Mouse (Mus musculus): ENCODE measurements around the gene Dscam. TPM values are rescaled to one million over a fixed set of nuclear protein-coding genes. Genes with fewer than 3 reads are reported as not detected.

Dscam gene
- polyA plus RNA-seq, 1 experiment from 2014 or later = 0.08 TPM

GRCm38 (mm10) chr16:97168614-97169013, 1.9 kb downstream of the Dscam start:
- H3K4me3 ChIP-seq = no peak overlapping the region
- WGBS = 26% methylated on average over 3 of the region's 3 CpGs
- peaks cover 20% of the 10 kb centered on the region for H3K4me1 ChIP-seq
- H3K27me3 ChIP-seq = peaks cover 80% of the 10 kb centered on the region
- no peak overlapping the region for H3K4me2 ChIP-seq
- H3K36me3 ChIP-seq = no peaks in the 10 kb centered on the region
- no peak overlapping the region for H3K9ac ChIP-seq
- no peak for ATAC-seq (ENCODE audit: insufficient number of reproducible peaks, low FRiP score, low TSS enrichment, low read depth)
- H3K9me3 ChIP-seq = no peaks in the 10 kb centered on the region
- H3K27ac ChIP-seq = no peak overlapping the region

GRCm38 (mm10) chr16:97168030-97168429, 2.5 kb downstream of the Dscam start:
- no peak overlapping the region for H3K27ac ChIP-seq
- H3K4me1 ChIP-seq = peaks cover 20% of the 10 kb centered on the region
- no peak for ATAC-seq (ENCODE audit: insufficient number of reproducible peaks, low FRiP score, low TSS enrichment, low read depth)
- H3K36me3 ChIP-seq = no peaks in the 10 kb centered on the region
- no peak overlapping the region for H3K4me2 ChIP-seq
- no peaks in the 10 kb centered on the region for H3K9me3 ChIP-seq
- peaks cover 75% of the 10 kb centered on the region for H3K27me3 ChIP-seq
- H3K9ac ChIP-seq = no peak overlapping the region
- no peak overlapping the region for H3K4me3 ChIP-seq
- WGBS = 87% methylated on average over 1 of the region's 1 CpGs

GRCm38 (mm10) chr16:97166166-97166565, 4.4 kb downstream of the Dscam start:
- H3K36me3 ChIP-seq = no peaks in the 10 kb centered on the region
- H3K9ac ChIP-seq = no peak overlapping the region
- peaks cover 20% of the 10 kb centered on the region for H3K4me1 ChIP-seq
- no peaks in the 10 kb centered on the region for H3K9me3 ChIP-seq
- H3K4me2 ChIP-seq = peak overlapping the region; percentile 50; the same call in 1 of the 2 replicates
- H3K4me3 ChIP-seq = no peak overlapping the region
- ATAC-seq (ENCODE audit: insufficient number of reproducible peaks, low FRiP score, low TSS enrichment, low read depth) = no peak
- WGBS = 32% methylated on average over 2 of the region's 2 CpGs
- H3K27ac ChIP-seq = no peak overlapping the region
- peaks cover 60% of the 10 kb centered on the region for H3K27me3 ChIP-seq

GRCm38 (mm10) chr16:97165444-97166121, 5.0 kb downstream of the Dscam start:
- no peak for ATAC-seq (ENCODE audit: insufficient number of reproducible peaks, low FRiP score, low TSS enrichment, low read depth)
- H3K27me3 ChIP-seq = peaks cover 54% of the 10 kb centered on the region
- H3K9ac ChIP-seq = no peak overlapping the region
- no peak overlapping the region for H3K27ac ChIP-seq
- WGBS = 2% methylated on average over 21 of the region's 21 CpGs
- peak overlapping the region; percentile 50 for H3K4me2 ChIP-seq
- peaks cover 17% of the 10 kb centered on the region for H3K4me1 ChIP-seq
- H3K9me3 ChIP-seq = no peaks in the 10 kb centered on the region
- H3K36me3 ChIP-seq = no peaks in the 10 kb centered on the region
- H3K4me3 ChIP-seq = peak overlapping the region; percentile 27

- H3K9ac ChIP-seq = no peak overlapping the region
- H3K9me3 ChIP-seq = no peaks in the 10 kb centered on the region
- H3K4me1 ChIP-seq = no peaks in the 10 kb centered on the region
- no peak overlapping the region for H3K4me3 ChIP-seq
- no peak overlapping the region for H3K4me2 ChIP-seq
- whole genome bisulfite sequencing = 67% methylated on average over 4 of the region's 4 CpGs
- no peak for ATAC-seq (ENCODE audit: insufficient number of reproducible peaks, low FRiP score, low TSS enrichment, low read depth)
- H3K36me3 ChIP-seq = no peaks in the 10 kb centered on the region
- H3K27me3 ChIP-seq = 0 out of 2 replicates have a peak, but pooled peaks cover 3% of the 10 kb centered on the region
- H3K27ac ChIP-seq = no peak overlapping the region
Observed at GRCm38 (mm10) chr16:97158279-97158678, 12.3 kb downstream of the Dscam start.

GRCm38 (mm10) chr16:97144544-97145194, 25.9 kb downstream of the Dscam start:
- Histone ChIP-seq H3K9me3 (no peaks in the 10 kb centered on the region), H3K9ac (no peak overlapping the region), H3K4me1 (no peaks in the 10 kb centered on the region), H3K4me3 (no peak overlapping the region), H3K36me3 (no peaks in the 10 kb centered on the region), H3K27me3 (no peaks in the 10 kb centered on the region), H3K27ac (no peak overlapping the region), H3K4me2 (no peak overlapping the region)
- WGBS = 67% methylated on average over 12 of the region's 12 CpGs
- no peak for ATAC-seq (ENCODE audit: insufficient number of reproducible peaks, low FRiP score, low TSS enrichment, low read depth)

GRCm38 (mm10) chr16:97141943-97142342, 28.6 kb downstream of the Dscam start:
- no peak for ATAC-seq (ENCODE audit: insufficient number of reproducible peaks, low FRiP score, low TSS enrichment, low read depth)
- Histone ChIP-seq H3K36me3 (no peaks in the 10 kb centered on the region), H3K9me3 (no peaks in the 10 kb centered on the region), H3K27ac (no peak overlapping the region), H3K4me2 (no peak overlapping the region), H3K4me1 (no peaks in the 10 kb centered on the region), H3K4me3 (no peak overlapping the region), H3K27me3 (no peaks in the 10 kb centered on the region), H3K9ac (no peak overlapping the region)
- WGBS = 95% methylated on average over 1 of the region's 1 CpGs

- no peak overlapping the region for H3K27ac ChIP-seq
- H3K4me1 ChIP-seq = no peaks in the 10 kb centered on the region
- no peak overlapping the region for H3K4me2 ChIP-seq
- no peaks in the 10 kb centered on the region for H3K9me3 ChIP-seq
- no peak for ATAC-seq (ENCODE audit: insufficient number of reproducible peaks, low FRiP score, low TSS enrichment, low read depth)
- H3K27me3 ChIP-seq = no peaks in the 10 kb centered on the region
- 79% methylated on average over 10 of the region's 10 CpGs for WGBS
- H3K4me3 ChIP-seq = no peak overlapping the region
- no peak overlapping the region for H3K9ac ChIP-seq
- no peaks in the 10 kb centered on the region for H3K36me3 ChIP-seq
Observed at GRCm38 (mm10) chr16:97135003-97135827, 35.3 kb downstream of the Dscam start.

- no peak overlapping the region for H3K4me3 ChIP-seq
- no peak overlapping the region for H3K4me2 ChIP-seq
- WGBS = 69% methylated on average over 2 of the region's 2 CpGs
- H3K9me3 ChIP-seq = no peaks in the 10 kb centered on the region
- no peaks in the 10 kb centered on the region for H3K36me3 ChIP-seq
- no peak overlapping the region for H3K9ac ChIP-seq
- H3K27ac ChIP-seq = no peak overlapping the region
- H3K4me1 ChIP-seq = no peaks in the 10 kb centered on the region
- ATAC-seq (ENCODE audit: insufficient number of reproducible peaks, low FRiP score, low TSS enrichment, low read depth) = no peak
- H3K27me3 ChIP-seq = no peaks in the 10 kb centered on the region
Observed at GRCm38 (mm10) chr16:97127296-97127695, 43.3 kb downstream of the Dscam start.

GRCm38 (mm10) chr16:97110028-97110427, 60.5 kb downstream of the Dscam start:
- Histone ChIP-seq H3K27me3 (no peaks in the 10 kb centered on the region), H3K4me1 (no peaks in the 10 kb centered on the region), H3K4me3 (no peak overlapping the region), H3K4me2 (no peak overlapping the region), H3K27ac (no peak overlapping the region), H3K9ac (no peak overlapping the region), H3K9me3 (no peaks in the 10 kb centered on the region), H3K36me3 (no peaks in the 10 kb centered on the region)
- no peak for ATAC-seq (ENCODE audit: insufficient number of reproducible peaks, low FRiP score, low TSS enrichment, low read depth)
- 82% methylated on average over 4 of the region's 4 CpGs for WGBS

GRCm38 (mm10) chr16:97105266-97105665, 65.3 kb downstream of the Dscam start:
- no peaks in the 10 kb centered on the region for H3K36me3 ChIP-seq
- H3K9me3 ChIP-seq = no peaks in the 10 kb centered on the region
- H3K4me1 ChIP-seq = no peaks in the 10 kb centered on the region
- 66% methylated on average over 2 of the region's 2 CpGs for WGBS
- no peak for ATAC-seq (ENCODE audit: insufficient number of reproducible peaks, low FRiP score, low TSS enrichment, low read depth)
- no peak overlapping the region for H3K4me3 ChIP-seq
- H3K27me3 ChIP-seq = 0 out of 2 replicates have a peak, but pooled peaks cover 4% of the 10 kb centered on the region
- H3K4me2 ChIP-seq = no peak overlapping the region
- H3K9ac ChIP-seq = no peak overlapping the region
- no peak overlapping the region for H3K27ac ChIP-seq

GRCm38 (mm10) chr16:97103046-97103445, 67.5 kb downstream of the Dscam start:
- Histone ChIP-seq H3K27me3 (0 out of 2 replicates have a peak, but pooled peaks cover 4% of the 10 kb centered on the region), H3K4me1 (no peaks in the 10 kb centered on the region), H3K4me3 (no peak overlapping the region), H3K4me2 (no peak overlapping the region), H3K36me3 (no peaks in the 10 kb centered on the region), H3K9me3 (no peaks in the 10 kb centered on the region), H3K27ac (no peak overlapping the region), H3K9ac (no peak overlapping the region)
- WGBS = 75% methylated on average over 2 of the region's 2 CpGs
- no peak for ATAC-seq (ENCODE audit: insufficient number of reproducible peaks, low FRiP score, low TSS enrichment, low read depth)

All from limb, embryonic 15.5 days (tissue).